In the genomic region with DNA sequence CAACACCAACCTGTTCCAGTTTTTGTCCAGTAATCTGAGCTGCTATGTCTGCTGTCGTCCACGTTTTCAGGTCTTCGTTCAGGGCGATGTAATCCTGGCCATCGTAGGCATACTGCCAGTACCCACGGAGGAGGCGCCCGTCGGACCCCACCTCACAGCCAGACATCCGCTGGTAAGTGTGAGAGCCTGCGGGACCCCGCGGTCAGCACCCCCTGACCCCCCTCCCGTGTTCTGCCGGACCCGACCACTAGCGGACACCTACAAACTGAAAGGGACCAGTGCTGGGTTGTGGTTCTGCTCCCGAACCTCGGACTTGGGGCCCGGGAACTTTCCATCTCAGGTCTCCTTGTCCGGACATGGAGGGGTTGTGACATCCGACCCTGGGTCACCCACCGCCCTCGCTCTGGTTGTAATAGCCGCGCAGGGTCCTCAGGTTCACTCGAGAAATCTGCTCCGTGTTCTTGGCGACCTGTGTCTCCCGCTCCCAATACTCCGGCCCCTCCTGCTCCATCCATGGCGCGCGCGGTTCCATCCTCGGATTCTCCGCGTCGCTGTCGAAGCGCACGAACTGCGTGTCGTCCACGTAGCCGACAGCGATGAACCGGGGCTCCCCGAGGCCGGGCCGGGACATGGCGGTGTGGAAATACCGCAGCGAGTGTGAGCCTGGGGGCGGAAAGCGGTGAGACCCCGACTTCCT, we compare ENCODE assay signal across 8 mouse cellular contexts. TPM values are rescaled to one million over a fixed set of nuclear protein-coding genes. Genes with fewer than 3 reads are reported as not detected.
DNase-seq lines count a peak whose midpoint lies in the region; ATAC-seq and TF ChIP-seq lines count a peak whose summit lies in the region.

No protein-coding gene starts in this region.

- H3K4me2 ChIP-seq in embryonic facial prominence, embryonic 11.5 days (ENCODE audit: low read depth, low read length) = peak overlapping the region; percentile 50
- H3K4me2 ChIP-seq in intestine, embryonic 15.5 days (replicated peaks) = peak overlapping the region; percentile 83
- peak overlapping the region; percentile 60 for H3K4me2 ChIP-seq in neural tube, embryonic 12.5 days (replicated peaks)

- H3K4me1 ChIP-seq in embryonic facial prominence, embryonic 11.5 days (ENCODE audit: control insufficient read depth, insufficient read depth, low read length) = no peaks in the 10 kb centered on the region; the same call in 1 of the 2 replicates
- peaks cover 9% of the 10 kb centered on the region for H3K4me1 ChIP-seq in intestine, embryonic 15.5 days (replicated peaks)
- H3K4me1 ChIP-seq in neural tube, embryonic 12.5 days = peaks cover 7% of the 10 kb centered on the region

- 2% methylated on average over 57 of the region's 57 CpGs for WGBS in embryonic facial prominence, embryonic 11.5 days
- 2% methylated on average over 57 of the region's 57 CpGs for WGBS in intestine, embryonic 15.5 days
- 2% methylated on average over 57 of the region's 57 CpGs for WGBS in neural tube, embryonic 12.5 days

- no peaks in the 10 kb centered on the region for H3K9me3 ChIP-seq in embryonic facial prominence, embryonic 11.5 days (replicated peaks; ENCODE audit: control insufficient read depth, low read length)
- no peaks in the 10 kb centered on the region for H3K9me3 ChIP-seq in intestine, embryonic 15.5 days
- H3K9me3 ChIP-seq in neural tube, embryonic 12.5 days = no peaks in the 10 kb centered on the region

- no peak for ATAC-seq in embryonic facial prominence, embryonic 11.5 days (replicated peaks; ENCODE audit: insufficient number of reproducible peaks, low FRiP score, low TSS enrichment, low read depth)
- peak; percentile 3; the same call in 1 of the 2 replicates for ATAC-seq in intestine, embryonic 15.5 days
- ATAC-seq in neural tube, embryonic 12.5 days (ENCODE audit: low FRiP score, low read depth) = no peak

- DNase-seq in left cerebral cortex, adult 2 months (ENCODE audit: extremely low spot score in 1 of 2, low spot score in 2 of 2) = no peak
- DNase-seq in left cerebral cortex, postnatal 36 days (ENCODE audit: low spot score in 2 of 2) = no peak
- DNase-seq in embryonic facial prominence, embryonic 11.5 days (ENCODE audit: low spot score) = no peak
- DNase-seq in right cerebral cortex, adult 2 months (ENCODE audit: low spot score in 2 of 2) = no peak
- no peak for DNase-seq in gastrocnemius, adult 8-10 months (ENCODE audit: low spot score in 2 of 2)
- DNase-seq in layer of hippocampus, postnatal 25 days (ENCODE audit: extremely low spot score in 1 of 2, low spot score in 1 of 2) = no peak

- no peak overlapping the region for H3K27ac ChIP-seq in left cerebral cortex, adult 2 months
- no peak overlapping the region for H3K27ac ChIP-seq in embryonic facial prominence, embryonic 11.5 days (replicated peaks; ENCODE audit: low read depth, low read length)
- 0 out of 2 replicates have a peak overlapping the region, but pooled peaks have one; percentile 27 for H3K27ac ChIP-seq in intestine, embryonic 15.5 days
- H3K27ac ChIP-seq in neural tube, embryonic 12.5 days = no peak overlapping the region

- TF ChIP-seq CTCF in left cerebral cortex, adult 2 months (IDR thresholded peaks at IDR 0.05) = no peak

- intact Hi-C loops in left cerebral cortex, adult 2 months (cut with DNase I) = no loop called here
- intact Hi-C loops in left cerebral cortex, postnatal 36 days (cut with DNase I) = no loop called here

- H3K27me3 ChIP-seq in embryonic facial prominence, embryonic 11.5 days (ENCODE audit: control insufficient read depth, insufficient read depth, low read length) = peaks cover 28% of the 10 kb centered on the region
- H3K27me3 ChIP-seq in intestine, embryonic 15.5 days (replicated peaks) = peaks cover 22% of the 10 kb centered on the region
- peaks cover 37% of the 10 kb centered on the region for H3K27me3 ChIP-seq in neural tube, embryonic 12.5 days (replicated peaks)

- H3K9ac ChIP-seq in embryonic facial prominence, embryonic 11.5 days (replicated peaks; ENCODE audit: low read length) = peak overlapping the region; percentile 37; the same call in 1 of the 2 replicates
- H3K9ac ChIP-seq in intestine, embryonic 15.5 days = peak overlapping the region; percentile 24
- H3K9ac ChIP-seq in neural tube, embryonic 12.5 days = 0 out of 2 replicates have a peak overlapping the region, but pooled peaks have one; percentile 33

- H3K4me3 ChIP-seq in left cerebral cortex, adult 2 months = peak overlapping the region; percentile 41
- H3K4me3 ChIP-seq in embryonic facial prominence, embryonic 11.5 days (ENCODE audit: low read depth, low read length) = peak overlapping the region; percentile 21
- peak overlapping the region; percentile 46 for H3K4me3 ChIP-seq in intestine, embryonic 15.5 days (replicated peaks)
- peak overlapping the region; percentile 31; the same call in 1 of the 2 replicates for H3K4me3 ChIP-seq in neural tube, embryonic 12.5 days

- no peaks in the 10 kb centered on the region for H3K36me3 ChIP-seq in embryonic facial prominence, embryonic 11.5 days (replicated peaks; ENCODE audit: control insufficient read depth, insufficient read depth, low read depth, low read length)
- H3K36me3 ChIP-seq in intestine, embryonic 15.5 days = no peaks in the 10 kb centered on the region
- H3K36me3 ChIP-seq in neural tube, embryonic 12.5 days = no peaks in the 10 kb centered on the region

RNA-seq across cellular contexts. Expression of gene H2-K1, which starts 22.1 kb away (rescaled TPM):
- 10 to 100 TPM; 19.7 to 23.5 TPM for total RNA-seq in left cerebral cortex, adult 2 months (2021)
- total RNA-seq in left cerebral cortex, postnatal 36 days (2021) = 10 to 100 TPM; 17.2 to 19.3 TPM
- polyA plus RNA-seq in embryonic facial prominence, embryonic 11.5 days (2014; fragmentation: Nextera tagmentation; extraction: Ambion mirVana) = 7.5 and 7.6 TPM in 2 replicates
- 190 and 264 TPM in 2 replicates for polyA plus RNA-seq in intestine, embryonic 15.5 days (2015; fragmentation: Nextera tagmentation; extraction: Ambion mirVana)
- 15.2 and 16.8 TPM in 2 replicates for polyA plus RNA-seq in neural tube, embryonic 12.5 days (2016; fragmentation: Nextera tagmentation; extraction: Ambion mirVana)
- total RNA-seq in gastrocnemius, adult 8-10 months (2022) = 10 to 100 TPM; 34.2 to 57.8 (median 46.1) TPM
- total RNA-seq in layer of hippocampus, postnatal 25 days (2021) = 10 to 100 TPM; 15.8 to 19.7 TPM

RNA-seq across cellular contexts. Expression of gene Rps18, which starts 22.2 kb away (rescaled TPM):
- 100 to 1,000 TPM; 311 to 327 TPM for total RNA-seq in left cerebral cortex, adult 2 months (2021)
- total RNA-seq in left cerebral cortex, postnatal 36 days (2021) = 100 to 1,000 TPM; 291 to 302 TPM
- 1,395 and 1,560 TPM in 2 replicates for polyA plus RNA-seq in embryonic facial prominence, embryonic 11.5 days (2014; fragmentation: Nextera tagmentation; extraction: Ambion mirVana)
- 1,812 and 1,948 TPM in 2 replicates for polyA plus RNA-seq in intestine, embryonic 15.5 days (2015; fragmentation: Nextera tagmentation; extraction: Ambion mirVana)
- 914 and 923 TPM in 2 replicates for polyA plus RNA-seq in neural tube, embryonic 12.5 days (2016; fragmentation: Nextera tagmentation; extraction: Ambion mirVana)
- total RNA-seq in gastrocnemius, adult 8-10 months (2022) = 100 to 1,000 TPM; 380 to 500 (median 432) TPM
- 100 to 1,000 TPM; 311 to 351 TPM for total RNA-seq in layer of hippocampus, postnatal 25 days (2021)

RNA-seq across cellular contexts. Expression of gene Vps52, which starts 22.4 kb away (rescaled TPM):
- total RNA-seq in left cerebral cortex, adult 2 months (2021) = 10 to 100 TPM; 74.6 to 82.7 TPM
- total RNA-seq in left cerebral cortex, postnatal 36 days (2021) = 10 to 100 TPM; 84.5 to 87.0 TPM
- polyA plus RNA-seq in embryonic facial prominence, embryonic 11.5 days (2014; fragmentation: Nextera tagmentation; extraction: Ambion mirVana) = 26.9 and 27.7 TPM in 2 replicates
- polyA plus RNA-seq in intestine, embryonic 15.5 days (2015; fragmentation: Nextera tagmentation; extraction: Ambion mirVana) = 44.0 and 47.4 TPM in 2 replicates
- 66.0 and 66.5 TPM in 2 replicates for polyA plus RNA-seq in neural tube, embryonic 12.5 days (2016; fragmentation: Nextera tagmentation; extraction: Ambion mirVana)
- total RNA-seq in gastrocnemius, adult 8-10 months (2022) = 10 to 100 TPM; 32.0 to 34.6 (median 32.5) TPM
- total RNA-seq in layer of hippocampus, postnatal 25 days (2021) = 10 to 100 TPM; 85.0 to 95.9 TPM

RNA-seq across cellular contexts. Expression of gene B3galt4, which starts 26.7 kb away (rescaled TPM):
- total RNA-seq in left cerebral cortex, adult 2 months (2021) = 1 to 10 TPM; 6.3 to 6.5 TPM
- 1 to 10 TPM; 5.5 to 6.7 TPM for total RNA-seq in left cerebral cortex, postnatal 36 days (2021)
- 2.9 and 3.2 TPM in 2 replicates for polyA plus RNA-seq in embryonic facial prominence, embryonic 11.5 days (2014; fragmentation: Nextera tagmentation; extraction: Ambion mirVana)
- polyA plus RNA-seq in intestine, embryonic 15.5 days (2015; fragmentation: Nextera tagmentation; extraction: Ambion mirVana) = 9.8 TPM in 2 replicates
- polyA plus RNA-seq in neural tube, embryonic 12.5 days (2016; fragmentation: Nextera tagmentation; extraction: Ambion mirVana) = 7.9 and 8.3 TPM in 2 replicates
- 1 to 10 TPM; 1.4 to 1.8 (median 1.5) TPM for total RNA-seq in gastrocnemius, adult 8-10 months (2022)
- 1 to 10 TPM; 6.0 to 6.6 TPM for total RNA-seq in layer of hippocampus, postnatal 25 days (2021)

RNA-seq across cellular contexts. Expression of gene Wdr46, which starts 37.5 kb away (rescaled TPM):
- total RNA-seq in left cerebral cortex, adult 2 months (2021) = 10 to 100 TPM; 14.7 to 18.4 TPM
- total RNA-seq in left cerebral cortex, postnatal 36 days (2021) = 10 to 100 TPM; 12.6 to 15.0 TPM
- polyA plus RNA-seq in embryonic facial prominence, embryonic 11.5 days (2014; fragmentation: Nextera tagmentation; extraction: Ambion mirVana) = 25.2 and 28.6 TPM in 2 replicates
- polyA plus RNA-seq in intestine, embryonic 15.5 days (2015; fragmentation: Nextera tagmentation; extraction: Ambion mirVana) = 37.1 and 38.5 TPM in 2 replicates
- 38.4 and 39.7 TPM in 2 replicates for polyA plus RNA-seq in neural tube, embryonic 12.5 days (2016; fragmentation: Nextera tagmentation; extraction: Ambion mirVana)
- total RNA-seq in gastrocnemius, adult 8-10 months (2022) = 10 to 100 TPM in 1 of 4 experiments, 1 to 10 TPM in 3; 7.8 to 11.5 (median 8.7) TPM
- total RNA-seq in layer of hippocampus, postnatal 25 days (2021) = 10 to 100 TPM; 13.2 to 14.2 TPM
